Mouse (Mus musculus) limb, embryonic 11.5 days (tissue): Measurements from ENCODE around the gene Fgr. TPM values are rescaled to one million over a fixed set of nuclear protein-coding genes. Genes with fewer than 3 reads are reported as not detected.
"Not testable (repeated sequence)": the region's sequence is repeated elsewhere in the genome, so short reads cannot be mapped to it uniquely, and the experiment has no call there.

Experiments used
- ATAC-seq: fragments of 200-750 bp; cut with Nextera tagmentation; 2 replicates; pipeline ENCODE4 v1.8.0; 2017; ENCODE audit warnings: low read depth; ENCODE audit not compliant: insufficient number of reproducible peaks, low FRiP score, low TSS enrichment
- DNase-seq: peaks from one replicate; pipeline ENCODE4 v3.0.0-alpha.2; 2015; ENCODE audit warnings: low spot score
- H3K27ac ChIP-seq: fragments of 300-500 bp; sonication (generic); replicated peaks from 2 replicates; pipeline ENCODE4 v1.5.1; 2014; ENCODE audit warnings: low read depth, mild to moderate bottlenecking, low read length
- H3K27me3 ChIP-seq: fragments of 300-500 bp; sonication (generic); 2 replicates; pipeline ENCODE4 v1.6.1; 2014; ENCODE audit warnings: mild to moderate bottlenecking, low read length, mixed read lengths; ENCODE audit not compliant: control insufficient read depth, insufficient read depth
- H3K36me3 ChIP-seq: fragments of 300-500 bp; sonication (generic); 2 replicates; pipeline ENCODE4 v1.6.1; 2014; ENCODE audit warnings: mild to moderate bottlenecking, low read length, moderate library complexity, mixed read lengths; ENCODE audit not compliant: control insufficient read depth, insufficient read depth
- H3K4me1 ChIP-seq: fragments of 300-500 bp; sonication (generic); 2 replicates; pipeline ENCODE4 v1.6.1; 2014; ENCODE audit warnings: low read length, mixed read lengths; ENCODE audit not compliant: control insufficient read depth, insufficient read depth
- H3K4me2 ChIP-seq: fragments of 300-500 bp; sonication (generic); 2 replicates; pipeline ENCODE4 v1.6.1; 2014; ENCODE audit warnings: low read depth, mild to moderate bottlenecking, moderate library complexity; ENCODE audit not compliant: severe bottlenecking
- H3K4me3 ChIP-seq: fragments of 300-500 bp; sonication (generic); 2 replicates; pipeline ENCODE4 v1.5.1; 2014; ENCODE audit warnings: low read depth, low read length
- H3K9ac ChIP-seq: fragments of 300-500 bp; sonication (generic); 2 replicates; pipeline ENCODE4 v1.6.1; 2014; ENCODE audit warnings: mild to moderate bottlenecking, low read length
- H3K9me3 ChIP-seq: fragments of 300-500 bp; sonication (generic); 2 replicates; pipeline ENCODE4 v1.6.1; 2016; ENCODE audit warnings: low read length; ENCODE audit not compliant: control insufficient read depth
- WGBS: fragments of 180-500 bp; shearing (Covaris S2); extraction: QIAGEN DNeasy Blood & Tissue Kit; methylation state at CpG from one replicate; pipeline ENCODE4 v1.1.7; 2014; 5-methylcytosine and 5-hydroxymethylcytosine counted together
- polyA plus RNA-seq: library from polyadenylated mRNA; unstranded; fragments of >200 nt; fragmentation: Nextera tagmentation; extraction: Ambion mirVana; gene quantifications from 2 replicates; pipeline ENCODE4 v1.2.1, GENCODE M21; 2014

Fgr gene
- polyA plus RNA-seq, result 0.17 and 0.35 TPM in 2 replicates

DNA sequence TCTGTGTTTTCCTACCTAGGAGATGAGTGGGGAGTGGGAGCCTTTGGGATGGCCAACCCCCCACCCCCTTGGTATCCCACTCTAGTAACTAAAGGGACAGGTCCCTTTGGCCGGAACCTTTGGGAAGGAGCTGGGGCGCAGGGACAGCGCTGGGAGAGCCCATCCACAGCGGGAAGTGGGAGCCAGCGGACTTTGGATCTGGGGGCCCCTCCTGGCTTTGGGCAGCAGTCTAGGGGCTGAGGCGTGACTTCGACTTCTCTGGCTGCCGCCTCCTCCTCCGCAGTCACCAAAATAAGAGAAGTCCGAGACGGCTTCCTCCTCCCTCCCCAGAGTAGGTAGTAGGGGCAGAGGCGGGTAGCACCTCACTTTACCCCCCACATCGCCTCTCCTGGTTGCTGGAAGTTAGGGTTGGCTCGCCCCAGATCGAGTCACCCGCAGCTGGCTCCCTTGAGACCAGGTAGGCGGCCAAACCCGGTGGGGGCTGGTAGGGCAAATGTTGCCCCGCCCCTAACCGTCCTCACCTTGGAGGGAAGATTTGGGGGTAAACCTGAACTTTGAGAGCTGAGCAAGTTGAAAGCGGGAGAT, at the start of gene Fgr:
Gene Fgr (plus strand): TSS at position 282 of the 585 bp plus-strand sequence.
- DNase-seq (no peak), ATAC-seq (no peak)
- H3K4me1 ChIP-seq, result peaks cover 14% of the 10 kb centered on the region
- WGBS, result 13% methylated on average over 21 of the region's 21 CpGs
- 0 out of 2 replicates have a peak, but pooled peaks cover 4% of the 10 kb centered on the region for H3K27me3 ChIP-seq
- H3K9me3 ChIP-seq, result no peaks in the 10 kb centered on the region
- H3K9ac ChIP-seq, result peak within 1 kb of the TSS; percentile 54
- H3K27ac ChIP-seq, result peak within 1 kb of the TSS; percentile 62; the same call in 1 of the 2 replicates
- H3K36me3 ChIP-seq, result no peaks in the 10 kb centered on the region
- H3K4me3 ChIP-seq, result peak within 1 kb of the TSS; percentile 10
- peak within 1 kb of the TSS; percentile 53 for H3K4me2 ChIP-seq

DNA sequence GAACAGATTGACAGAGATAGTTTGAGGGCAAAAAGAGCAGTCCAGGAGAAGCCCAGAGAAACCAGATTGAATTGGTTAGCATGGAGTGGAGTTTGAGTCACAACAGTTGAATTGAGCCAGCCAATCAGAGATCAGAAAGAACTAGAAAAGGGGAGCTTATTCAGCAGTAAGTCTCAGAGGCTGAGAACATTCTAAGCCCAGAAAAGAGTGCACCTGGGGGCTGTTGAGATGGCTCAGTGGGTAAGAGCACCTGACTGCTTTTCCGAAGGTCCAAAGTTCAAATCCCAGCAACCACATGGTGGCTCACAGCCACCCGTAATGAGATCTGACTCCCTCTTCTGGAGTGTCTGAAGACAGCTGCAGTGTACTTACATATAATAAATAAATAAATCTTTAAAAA, 47.4 kb upstream of the Fgr start:
- H3K9ac ChIP-seq, H3K4me2 ChIP-seq, H3K4me1 ChIP-seq, H3K4me3 ChIP-seq, H3K36me3 ChIP-seq, DNase-seq, ATAC-seq, H3K9me3 ChIP-seq, H3K27ac ChIP-seq, H3K27me3 ChIP-seq: not testable (repeated sequence)
- WGBS, result 58% methylated on average over 2 of the region's 2 CpGs

DNA sequence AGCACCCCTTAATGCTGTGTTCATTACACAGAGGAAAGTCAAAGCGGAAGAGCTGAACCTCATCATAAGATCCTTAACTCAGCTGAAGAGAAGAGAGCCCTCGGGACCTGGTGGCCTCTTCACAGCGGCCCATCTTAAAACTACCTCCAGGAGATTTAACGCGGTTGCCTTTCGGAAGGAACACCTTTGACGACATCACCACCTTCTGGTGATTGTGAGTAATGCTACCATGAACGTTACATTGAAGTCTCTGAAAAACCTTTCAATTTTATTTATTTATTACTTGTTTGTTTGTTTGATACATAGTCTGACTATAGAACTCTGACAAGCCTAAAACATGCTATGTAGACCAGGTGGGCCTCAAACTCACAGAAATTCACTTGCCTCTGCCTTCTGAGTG, 43.1 kb upstream of the Fgr start:
- 11% methylated on average over 8 of the region's 8 CpGs for WGBS
- Histone ChIP-seq H3K9ac (no peak overlapping the region), H3K36me3 (no peaks in the 10 kb centered on the region), H3K4me2 (no peak overlapping the region), H3K27ac (no peak overlapping the region), H3K4me1 (no peaks in the 10 kb centered on the region; the same call in 1 of the 2 replicates), H3K27me3 (no peaks in the 10 kb centered on the region), H3K9me3 (no peaks in the 10 kb centered on the region), H3K4me3 (no peak overlapping the region)
- DNase-seq (peak; percentile 61), ATAC-seq (no peak)

DNA sequence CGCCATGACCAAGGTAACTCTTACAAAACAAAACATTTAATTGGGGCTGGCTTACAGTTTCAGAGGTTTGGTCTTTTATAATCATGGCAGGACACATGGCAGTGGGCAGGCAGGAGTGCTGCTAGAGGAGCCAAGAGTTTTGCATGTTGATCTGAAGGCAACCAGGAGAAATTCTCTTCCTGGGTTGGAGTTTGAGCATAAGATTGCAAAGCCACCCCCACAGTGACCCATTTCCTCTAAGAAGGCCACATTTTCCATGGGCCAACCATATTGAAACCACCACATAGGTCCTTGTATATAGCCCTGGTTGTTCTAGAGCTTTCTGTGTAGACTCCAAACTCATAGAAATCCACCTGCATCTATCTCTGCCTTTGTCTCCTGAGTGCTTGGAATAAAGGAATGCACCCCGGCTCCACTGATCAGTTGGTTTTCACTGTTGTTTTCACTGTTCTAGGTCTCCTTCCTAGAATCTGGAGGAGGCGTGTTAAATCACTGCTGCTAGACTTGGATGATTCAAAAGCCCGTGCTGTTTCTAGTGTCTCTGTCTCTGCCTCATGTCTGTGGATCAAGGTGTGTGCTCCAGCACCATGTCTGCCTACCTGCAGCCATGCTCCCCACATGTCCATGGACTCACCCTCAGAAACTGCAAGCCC, 41.0 kb upstream of the Fgr start:
- Histone ChIP-seq H3K9me3 (no peaks in the 10 kb centered on the region), H3K27ac (no peak overlapping the region), H3K9ac (no peak overlapping the region), H3K4me3 (no peak overlapping the region), H3K4me2 (no peak overlapping the region; the same call in 1 of the 2 replicates), H3K27me3 (no peaks in the 10 kb centered on the region), H3K4me1 (no peaks in the 10 kb centered on the region; the same call in 1 of the 2 replicates), H3K36me3 (no peaks in the 10 kb centered on the region)
- DNase-seq, result no peak
- WGBS, result 85% methylated on average over 4 of the region's 4 CpGs
- ATAC-seq, result no peak

DNA sequence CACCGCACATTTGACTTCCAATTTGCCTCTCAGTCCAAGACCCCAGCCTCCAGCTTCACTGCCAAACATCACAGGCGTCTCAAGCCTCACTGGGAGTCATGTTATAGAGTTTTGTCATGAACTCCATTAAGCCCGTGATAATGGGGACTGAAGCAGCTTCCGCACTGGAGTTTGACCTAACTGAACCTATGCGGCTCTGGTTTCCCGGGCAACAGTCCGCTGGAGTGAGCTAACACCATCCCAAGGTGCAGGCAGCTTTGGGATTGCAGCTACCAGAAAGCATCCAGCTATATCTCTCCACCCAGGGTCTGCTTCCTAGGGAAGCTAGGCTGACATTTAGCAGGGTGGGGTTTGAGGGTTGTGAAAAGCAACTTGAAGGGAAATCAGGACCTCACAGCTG, 39.3 kb upstream of the Fgr start:
- DNase-seq, result no peak
- 35% methylated on average over 7 of the region's 7 CpGs for WGBS

DNA sequence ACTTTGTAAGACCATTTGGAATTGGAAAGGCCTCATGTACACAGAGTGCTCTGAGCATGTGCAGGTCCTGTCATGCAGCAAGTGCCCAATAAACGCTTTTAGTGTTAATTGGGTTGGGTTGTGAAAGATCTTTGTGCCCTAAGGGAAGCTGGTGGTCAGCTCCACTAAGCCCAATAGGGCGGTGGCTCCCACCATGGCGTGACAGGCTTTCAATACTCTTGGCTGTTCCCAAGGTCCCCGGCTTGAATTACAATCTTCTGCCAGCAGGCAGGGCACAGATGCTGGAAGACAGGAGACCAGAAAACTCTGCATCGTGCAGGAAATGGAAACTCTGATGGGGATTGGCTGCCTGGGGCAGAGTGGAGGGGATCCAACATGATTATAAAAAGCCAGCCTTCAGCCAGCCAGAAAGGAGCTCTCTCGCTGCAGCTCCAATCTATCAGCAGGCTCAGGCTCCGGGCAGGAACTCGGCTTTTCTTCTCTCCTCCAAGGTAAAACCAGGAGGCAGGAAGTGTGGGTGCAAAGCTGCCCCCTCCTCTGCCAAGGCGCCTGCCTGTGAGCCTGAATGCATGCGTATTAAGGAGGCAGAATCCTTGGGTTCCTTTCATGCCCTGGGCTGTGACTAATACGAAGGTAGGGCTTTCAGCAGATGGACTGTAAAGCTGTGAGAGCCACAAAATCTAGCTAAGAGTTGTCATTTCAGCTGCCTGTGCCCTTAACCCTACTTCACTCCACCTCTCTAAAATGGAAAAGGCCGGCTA, 35.5 kb upstream of the Fgr start:
- DNase-seq, result peak; percentile 68
- Histone ChIP-seq H3K36me3 (no peaks in the 10 kb centered on the region), H3K9me3 (no peaks in the 10 kb centered on the region), H3K4me1 (peaks cover 6% of the 10 kb centered on the region), H3K9ac (no peak overlapping the region), H3K27me3 (no peaks in the 10 kb centered on the region; the same call in 1 of the 2 replicates), H3K27ac (peak overlapping the region; percentile 68), H3K4me3 (no peak overlapping the region), H3K4me2 (no peak overlapping the region)
- 30% methylated on average over 12 of the region's 12 CpGs for WGBS
- ATAC-seq, result 0 out of 2 replicates have a peak, but pooled peaks have one; percentile 31

More for the DNA sequence above, 39.3 kb upstream of the Fgr start:
- Histone ChIP-seq H3K9me3 (no peaks in the 10 kb centered on the region), H3K27me3 (no peaks in the 10 kb centered on the region), H3K9ac (no peak overlapping the region), H3K27ac (no peak overlapping the region), H3K4me1 (peaks cover 6% of the 10 kb centered on the region), H3K4me3 (no peak overlapping the region), H3K36me3 (no peaks in the 10 kb centered on the region), H3K4me2 (no peak overlapping the region)
- ATAC-seq, result no peak

DNA sequence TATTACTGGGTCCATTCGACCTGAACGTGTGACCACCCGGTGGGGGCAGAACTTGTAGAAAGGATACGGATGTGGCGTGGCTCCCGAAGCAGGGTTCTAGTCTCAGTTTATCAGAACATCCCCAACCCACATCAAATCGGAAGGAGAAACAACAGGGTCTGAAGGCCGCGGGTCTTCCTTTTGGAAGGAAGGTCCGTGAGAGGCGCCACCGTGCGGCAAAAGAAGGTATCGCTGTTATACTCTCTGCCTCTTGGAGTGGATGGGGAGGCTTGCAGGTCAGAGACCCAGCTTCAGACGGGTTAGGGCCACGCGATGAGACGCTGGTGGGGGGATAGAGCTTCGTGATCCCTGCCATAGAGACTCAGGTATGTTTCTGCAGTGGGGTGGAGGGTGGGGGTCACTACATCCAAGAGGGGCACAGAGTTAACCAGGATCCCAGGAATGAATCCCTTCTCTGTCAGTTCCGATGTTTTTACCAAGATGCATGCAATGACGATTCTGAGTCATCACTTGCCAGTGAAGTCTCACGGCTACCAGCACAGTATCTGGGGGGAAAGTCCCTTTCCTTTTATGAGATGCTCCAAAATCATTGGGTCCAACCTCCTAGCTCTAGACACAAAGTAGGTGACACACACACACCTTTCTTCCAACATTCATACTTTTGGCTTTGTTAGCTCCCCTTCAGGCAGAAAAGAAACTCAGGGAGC, 34.3 kb upstream of the Fgr start:
- Histone ChIP-seq H3K4me2 (0 out of 2 replicates have a peak overlapping the region, but pooled peaks have one; percentile 4), H3K27ac (no peak overlapping the region), H3K4me3 (no peak overlapping the region), H3K9ac (no peak overlapping the region), H3K4me1 (peaks cover 6% of the 10 kb centered on the region), H3K27me3 (no peaks in the 10 kb centered on the region; the same call in 1 of the 2 replicates), H3K9me3 (no peaks in the 10 kb centered on the region), H3K36me3 (no peaks in the 10 kb centered on the region)
- ATAC-seq, result peak; percentile 19; the same call in 1 of the 2 replicates
- peak; percentile 90 for DNase-seq
- WGBS, result 26% methylated on average over 22 of the region's 22 CpGs
